Mouse (Mus musculus): ENCODE measurements at regions not wholly inside any gene's neighbourhood (a gene's known extent, or its start where the extent isn't known, plus 50 kb on each side); places are given as distances from the start of the nearest gene placed in this dataset.

- TF ChIP-seq CTCF (conservative IDR thresholded peaks at IDR 0.05 in 1 of 2, IDR thresholded peaks at IDR 0.05 in 1 of 2; ENCODE audit: low read depth in 2 of 2, low read length in 2 of 2) (no peak), RAD21 (IDR thresholded peaks at IDR 0.05; ENCODE audit: low read depth, low read length) (no peak), MAX (IDR thresholded peaks at IDR 0.05; ENCODE audit: low read length) (no peak), POLR2A (IDR thresholded peaks at IDR 0.05; ENCODE audit: low read depth, low read length) (no peak), GABPA (IDR thresholded peaks at IDR 0.05; ENCODE audit: insufficient replicate concordance, low read depth, low read length) (no peak), MAZ (IDR thresholded peaks at IDR 0.05; ENCODE audit: low read depth, low read length) (no peak), BHLHE40 (IDR thresholded peaks at IDR 0.05; ENCODE audit: low read depth, low read length) (no peak), ZNF384 (IDR thresholded peaks at IDR 0.05; ENCODE audit: low read depth, low read length) (no peak), TCF12 (IDR thresholded peaks at IDR 0.05; ENCODE audit: low read depth, low read length) (no peak)
Measured at GRCm38 (mm10) chr10:37711459-37711858, 572.7 kb upstream of the Marcks start.

Data from CH12.LX (cell line).